Mouse (Mus musculus) embryo, embryonic 9.5 days (tissue): ENCODE data around the gene Twistnb.
A peak's percentile ranks its signal among the peaks of the same experiment; 100 is the strongest.

Experiments used
- DNase-seq: peaks from one replicate; pipeline ENCODE4 v3.0.0-alpha.2; 2017; ENCODE audit errors: extremely low spot score

The Twistnb gene

GRCm38 (mm10) chr12:33429387-33430160, at the start of gene Twistnb:
TSS of gene Twistnb (plus strand) at chr12:33429635.
- DNase-seq: peak; percentile 96

GRCm38 (mm10) chr12:33388842-33389241, 40.6 kb upstream of the Twistnb start:
- peak; percentile 81 for DNase-seq

- DNase-seq: no peak
Measured at GRCm38 (mm10) chr12:33390844-33391560, 38.4 kb upstream of the Twistnb start.

DNA sequence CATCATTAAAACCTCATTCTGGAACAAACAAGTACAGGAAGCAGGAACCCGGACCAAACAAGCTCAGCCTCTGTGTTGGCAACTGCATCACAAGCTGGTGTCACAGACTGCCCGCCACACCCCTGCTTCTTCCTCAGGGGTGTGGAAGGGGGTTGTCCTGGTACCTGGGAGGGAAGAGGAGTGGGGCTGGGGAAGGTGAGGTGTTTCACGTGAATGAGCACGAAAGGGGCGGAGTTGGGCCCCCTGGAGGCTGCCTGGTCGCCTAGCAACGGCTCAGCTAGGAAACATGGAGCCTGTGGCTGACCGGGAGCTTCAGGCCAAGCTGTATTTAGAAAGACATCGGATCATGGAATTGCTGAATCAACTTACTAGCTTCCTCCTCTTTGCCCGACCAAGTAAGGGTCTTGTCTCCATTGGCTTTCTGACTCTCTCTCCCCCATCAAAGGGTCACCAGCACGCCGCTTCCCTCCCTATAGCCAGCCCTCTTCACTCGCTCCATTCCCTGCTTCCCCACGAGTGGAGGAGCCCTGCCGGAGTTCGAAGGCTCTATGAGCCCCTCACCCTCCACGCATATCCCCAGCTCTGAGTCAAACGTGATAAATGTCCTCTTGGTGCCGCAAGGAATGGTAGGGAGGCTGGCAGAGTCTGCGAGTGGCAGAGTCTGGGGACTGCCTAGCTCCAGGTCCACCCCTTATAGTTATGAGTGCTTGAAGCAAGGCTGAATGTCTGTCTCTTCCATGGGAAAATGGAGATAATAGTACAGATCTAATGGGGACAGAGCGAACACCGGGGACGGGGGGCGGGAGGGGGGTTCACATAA, 34.4 kb upstream of the Twistnb start, which contains the start of gene Efcab10:
Gene Efcab10, plus strand, starts transcription at position 51 of the 820 bp plus-strand sequence.
- peak; percentile 52 for DNase-seq

DNA sequence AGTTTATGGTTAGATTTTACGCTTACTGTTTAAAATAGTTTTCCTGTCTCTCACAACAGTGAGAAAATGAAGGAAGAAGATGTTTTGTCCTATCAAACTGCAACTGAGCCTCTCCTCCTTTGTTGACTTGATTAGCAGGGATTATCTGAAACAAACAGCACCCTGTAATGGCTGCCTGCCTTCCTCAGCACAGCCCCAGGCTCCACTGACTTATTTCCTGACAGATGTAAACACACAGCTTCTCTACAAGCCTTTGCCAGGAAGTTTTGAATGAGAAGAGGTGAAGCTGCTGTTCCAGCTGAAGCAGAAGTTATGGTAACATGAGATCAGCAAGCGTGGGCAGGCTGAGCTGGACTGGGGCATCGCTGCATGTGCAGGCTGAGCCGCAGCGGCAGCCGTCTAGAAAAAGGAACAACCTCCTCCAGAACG, 26.2 kb upstream of the Twistnb start:
- DNase-seq: peak; percentile 8

GRCm38 (mm10) chr12:33404996-33405395, 24.4 kb upstream of the Twistnb start:
- no peak for DNase-seq

DNA sequence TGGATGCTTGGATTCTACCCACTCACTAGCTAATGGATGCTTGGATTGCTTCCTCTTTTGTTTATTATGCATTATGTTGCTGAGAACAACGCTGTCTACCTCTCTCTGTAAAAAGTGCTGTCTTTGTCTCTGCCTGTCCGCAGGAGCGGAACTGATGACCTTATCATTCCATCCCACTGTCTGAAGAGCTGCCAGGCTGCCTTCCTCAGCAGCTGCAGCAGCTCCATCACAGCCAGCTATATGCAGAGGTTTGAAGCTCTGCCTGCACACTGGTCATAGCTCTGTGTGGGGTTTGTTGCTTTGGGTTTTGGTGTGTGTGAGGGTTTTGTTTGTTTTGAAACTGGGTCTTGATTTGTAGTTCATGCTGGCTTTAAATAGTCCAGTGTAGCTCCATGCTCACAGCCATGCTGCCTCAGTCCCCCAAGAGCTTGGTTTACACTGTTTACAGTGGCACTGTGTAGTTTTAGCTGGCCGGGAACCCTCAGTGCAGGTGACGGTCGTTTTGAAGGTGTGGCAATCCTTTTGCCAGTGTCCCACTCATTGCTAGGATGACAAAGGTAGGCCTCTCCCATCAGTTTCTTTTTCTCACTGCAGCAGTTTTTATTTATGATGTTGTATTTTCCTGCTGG, 23.9 kb upstream of the Twistnb start:
- no peak for DNase-seq

DNA sequence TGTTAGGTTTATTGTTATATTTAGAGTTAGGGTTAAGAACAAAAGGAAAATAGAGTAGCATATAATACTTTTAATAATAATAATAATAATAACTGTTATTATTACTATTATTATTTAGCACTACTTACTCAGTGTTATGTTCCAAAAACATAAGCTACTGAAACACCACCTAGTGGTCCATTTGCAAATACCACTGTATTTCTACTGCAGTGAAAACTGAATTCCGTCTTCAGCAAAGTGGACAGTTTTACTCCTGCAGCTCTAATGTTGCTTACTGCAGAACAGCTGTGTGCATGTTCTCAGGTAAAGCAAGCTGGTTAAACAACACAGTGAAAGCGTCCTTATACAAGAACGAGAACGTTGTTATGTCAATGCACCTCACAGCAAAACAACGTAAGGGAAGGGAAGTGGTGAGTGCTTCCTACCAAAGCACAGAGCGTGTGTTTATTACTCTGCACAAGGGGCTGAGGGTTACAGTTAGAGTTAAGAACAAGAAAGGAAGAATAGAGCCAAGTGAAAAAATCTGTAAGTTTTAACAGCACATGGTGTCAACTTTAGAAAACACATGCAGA, 17.8 kb upstream of the Twistnb start:
- DNase-seq: no peak

GRCm38 (mm10) chr12:33424329-33424728, 5.1 kb upstream of the Twistnb start:
- DNase-seq: peak; percentile 39

DNA sequence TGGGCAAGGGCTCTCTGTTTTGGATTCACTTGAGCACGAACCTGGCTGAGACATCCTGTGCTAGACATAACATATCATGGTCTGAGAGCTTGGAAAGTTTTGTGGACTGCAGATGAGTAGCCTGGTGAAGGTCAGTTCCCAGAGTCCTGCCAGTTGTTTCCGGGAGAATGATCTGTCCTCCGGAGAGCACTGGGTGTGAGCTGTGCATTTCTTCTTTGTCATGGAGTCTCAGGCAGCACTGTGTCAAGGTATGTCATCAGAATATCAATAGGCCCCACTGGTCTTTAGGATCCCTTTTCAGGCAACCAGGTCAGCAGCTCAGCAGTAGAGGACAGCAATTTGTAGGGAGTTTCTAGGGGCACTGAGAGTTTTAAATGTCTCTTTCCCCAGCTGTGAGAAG, 2.1 kb upstream of the Twistnb start:
- DNase-seq: no peak

- DNase-seq: no peak
Measured at GRCm38 (mm10) chr12:33427726-33428125, 1.7 kb upstream of the Twistnb start.

- no peak for DNase-seq
Measured at GRCm38 (mm10) chr12:33433812-33434211, 4.4 kb downstream of the Twistnb start.

- DNase-seq: no peak
Measured at GRCm38 (mm10) chr12:33434758-33435157, 5.3 kb downstream of the Twistnb start.

GRCm38 (mm10) chr12:33455418-33455817, 26.0 kb downstream of the Twistnb start:
- DNase-seq: no peak

DNA sequence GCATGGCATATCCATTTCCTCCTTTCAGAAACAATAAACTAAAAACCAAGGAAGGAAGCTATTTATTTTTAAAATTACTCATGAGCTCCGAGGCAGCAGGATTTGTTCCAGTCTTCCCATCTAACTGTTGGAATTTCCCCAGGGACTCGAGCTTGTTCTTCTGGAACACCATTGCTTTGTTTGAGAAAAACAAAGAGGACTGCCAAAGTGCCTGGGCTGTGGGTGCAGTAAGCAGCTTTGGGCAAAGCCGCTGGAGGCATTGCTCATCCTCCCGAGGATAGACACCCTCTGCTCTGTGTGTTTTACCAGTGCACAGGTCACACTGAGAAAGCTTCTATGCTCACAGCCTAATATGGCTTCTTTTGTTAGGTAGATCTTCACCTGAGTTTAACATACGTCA, 26.8 kb downstream of the Twistnb start:
- DNase-seq: no peak

DNA sequence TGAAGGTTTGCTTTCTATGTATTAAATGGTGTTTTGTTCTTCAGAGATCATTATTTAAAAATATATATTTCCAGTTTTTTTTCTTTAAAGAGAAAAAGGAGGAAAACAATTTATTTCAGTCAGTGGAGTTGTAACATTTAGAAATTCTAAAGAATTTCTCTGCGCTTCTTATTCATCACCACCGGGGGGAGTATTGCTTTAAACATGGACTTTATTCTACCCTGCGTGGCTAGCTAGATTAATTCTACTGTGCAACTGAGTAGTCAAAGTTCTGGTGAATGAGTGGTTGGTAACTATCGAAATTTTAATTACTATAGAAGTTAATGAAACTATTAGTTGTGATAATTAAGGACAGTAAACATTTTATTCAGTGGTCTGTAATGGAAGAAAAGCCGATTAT, 51.5 kb downstream of the Twistnb start:
- no peak for DNase-seq

GRCm38 (mm10) chr12:33482931-33483330, 53.5 kb downstream of the Twistnb start:
- no peak for DNase-seq
